Mouse (Mus musculus) cerebral cortex, adult 2 months (tissue): ENCODE data around the gene Eif1ad.

Source experiments
- WGBS: fragments of 180-500 bp; shearing (Covaris S2); methylation state at CpG from one replicate; pipeline ENCODE4 v1.1.7; 2018; 5-methylcytosine and 5-hydroxymethylcytosine counted together

The Eif1ad gene

GRCm38 (mm10) chr19:5374748-5375147 lies 8.2 kb downstream of the Eif1ad start:
- WGBS = 75% methylated on average over 4 of the region's 4 CpGs

- WGBS = 82% methylated on average over 1 of the region's 1 CpGs
Measured at GRCm38 (mm10) chr19:5377446-5377845, 10.9 kb downstream of the Eif1ad start.

GRCm38 (mm10) chr19:5383326-5383725 lies 16.8 kb downstream of the Eif1ad start:
- WGBS = 91% methylated on average over 12 of the region's 12 CpGs

- WGBS = 87% methylated on average over 8 of the region's 8 CpGs
Measured at GRCm38 (mm10) chr19:5384715-5385114, 18.2 kb downstream of the Eif1ad start.

- WGBS = under 1% methylated on average over 43 of the region's 43 CpGs
Measured at GRCm38 (mm10) chr19:5388011-5388441, 21.5 kb downstream of the Eif1ad start.

GRCm38 (mm10) chr19:5388588-5389242 lies 22.2 kb downstream of the Eif1ad start, which contains the start of gene Sart1:
Sart1 (minus strand) TSS chr19:5388703.
- WGBS = under 1% methylated on average over 43 of the region's 43 CpGs

- 50% methylated on average over 12 of the region's 12 CpGs for WGBS
Measured at GRCm38 (mm10) chr19:5389647-5390046, 23.1 kb downstream of the Eif1ad start.

GRCm38 (mm10) chr19:5390416-5390815 lies 23.9 kb downstream of the Eif1ad start:
- WGBS = 90% methylated on average over 8 of the region's 8 CpGs

- 35% methylated on average over 4 of the region's 4 CpGs for WGBS
Measured at GRCm38 (mm10) chr19:5392892-5393291, 26.4 kb downstream of the Eif1ad start.

- WGBS = 61% methylated on average over 10 of the region's 10 CpGs
Measured at GRCm38 (mm10) chr19:5394168-5394567, 27.6 kb downstream of the Eif1ad start.

- WGBS = 75% methylated on average over 4 of the region's 4 CpGs
Measured at GRCm38 (mm10) chr19:5395371-5395770, 28.8 kb downstream of the Eif1ad start.

- WGBS = 76% methylated on average over 4 of the region's 4 CpGs
Measured at GRCm38 (mm10) chr19:5401073-5401472, 34.5 kb downstream of the Eif1ad start.

- 79% methylated on average over 8 of the region's 8 CpGs for WGBS
Measured at GRCm38 (mm10) chr19:5402293-5402692, 35.8 kb downstream of the Eif1ad start, which contains the start of gene Tsga10ip. Tsga10ip (minus strand) TSS chr19:5402526.

GRCm38 (mm10) chr19:5405924-5406323 lies 39.4 kb downstream of the Eif1ad start:
- WGBS = 24% methylated on average over 7 of the region's 7 CpGs

- WGBS = 27% methylated on average over 25 of the region's 25 CpGs
Measured at GRCm38 (mm10) chr19:5406531-5407126, 40.1 kb downstream of the Eif1ad start.

- WGBS = 14% methylated on average over 7 of the region's 7 CpGs
Measured at GRCm38 (mm10) chr19:5407133-5407532, 40.6 kb downstream of the Eif1ad start.

- WGBS = 61% methylated on average over 13 of the region's 13 CpGs
Measured at GRCm38 (mm10) chr19:5408057-5409001, 41.8 kb downstream of the Eif1ad start.

- WGBS = 58% methylated on average over 5 of the region's 5 CpGs
Measured at GRCm38 (mm10) chr19:5409068-5409467, 42.5 kb downstream of the Eif1ad start.

GRCm38 (mm10) chr19:5410641-5411040 lies 44.1 kb downstream of the Eif1ad start:
- WGBS = 92% methylated on average over 5 of the region's 5 CpGs

GRCm38 (mm10) chr19:5411961-5412360 lies 45.4 kb downstream of the Eif1ad start:
- WGBS = 42% methylated on average over 5 of the region's 5 CpGs

- WGBS = 65% methylated on average over 4 of the region's 4 CpGs
Measured at GRCm38 (mm10) chr19:5413840-5414239, 47.3 kb downstream of the Eif1ad start.

- 63% methylated on average over 2 of the region's 2 CpGs for WGBS
Measured at GRCm38 (mm10) chr19:5414534-5414957, 48.0 kb downstream of the Eif1ad start.
